Mouse (Mus musculus) spleen, adult 2 months (tissue): ENCODE data around the gene 4933417A18Rik. TPM values are rescaled to one million over a fixed set of nuclear protein-coding genes. Genes with fewer than 3 reads are reported as not detected.
A peak's percentile ranks its signal among the peaks of the same experiment; 100 is the strongest.
"Not testable (repeated sequence)": the region's sequence is repeated elsewhere in the genome, so short reads cannot be mapped to it uniquely, and the experiment has no call there.

Experiments used
- DNase-seq, 2 experiments: peaks; one replicate each; pipeline versions ENCODE4 v3.0.0 to v3.0.0-alpha.2; 2012 to 2021; ENCODE audit warnings: low spot score in 2 of 2, low read depth in 1 of 2
- H3K27ac ChIP-seq: fragments of 200-500 bp; 2 replicates; pipeline ENCODE4 v1.5.1; 2012; ENCODE audit warnings: low read length, inconsistent platforms; ENCODE audit not compliant: insufficient read depth
- H3K27me3 ChIP-seq: fragments of 200-500 bp; 2 replicates; pipeline ENCODE4 v1.6.1; 2012; ENCODE audit warnings: mild to moderate bottlenecking, moderate library complexity, low read length, inconsistent platforms; ENCODE audit not compliant: control insufficient read depth, insufficient read depth
- H3K36me3 ChIP-seq: fragments of 200-500 bp; 2 replicates; pipeline ENCODE4 v1.6.1; 2012; ENCODE audit warnings: mild to moderate bottlenecking, low read length, inconsistent platforms; ENCODE audit not compliant: control insufficient read depth, insufficient read depth
- H3K4me1 ChIP-seq: fragments of 200-500 bp; 2 replicates; pipeline ENCODE4 v1.6.1; 2011; ENCODE audit warnings: inconsistent platforms; ENCODE audit not compliant: control insufficient read depth, insufficient read depth, insufficient read length
- H3K4me3 ChIP-seq: fragments of 200-500 bp; 2 replicates; pipeline ENCODE4 v1.5.1; 2011; ENCODE audit warnings: mild to moderate bottlenecking, inconsistent platforms; ENCODE audit not compliant: insufficient read depth, insufficient read length; ENCODE audit errors: extremely low read depth
- CTCF ChIP-seq: fragments of 200-500 bp; IDR thresholded peaks from 2 replicates; pipeline ENCODE4 v1.5.1; 2011; ENCODE audit warnings: mild to moderate bottlenecking, inconsistent platforms; ENCODE audit not compliant: insufficient read depth, insufficient read length, insufficient replicate concordance; ENCODE audit errors: extremely low read depth
- POLR2A ChIP-seq: fragments of 200-500 bp; IDR thresholded peaks from 2 replicates; pipeline ENCODE4 v1.6.1; 2011; ENCODE audit warnings: low read depth, low read length, inconsistent platforms
- WGBS: fragments of 180-500 bp; shearing (Covaris S2); methylation state at CpG from one replicate; pipeline ENCODE4 v1.1.7; 2018; 5-methylcytosine and 5-hydroxymethylcytosine counted together
- polyA plus RNA-seq: library from polyadenylated mRNA; depleted of rRNA; stranded (reverse); fragments of >200 nt; gene quantifications from 2 replicates; pipeline ENCODE4 v1.2.3, GENCODE M21; 2012

4933417A18Rik gene
- polyA plus RNA-seq, 1 experiment = not detected

DNA sequence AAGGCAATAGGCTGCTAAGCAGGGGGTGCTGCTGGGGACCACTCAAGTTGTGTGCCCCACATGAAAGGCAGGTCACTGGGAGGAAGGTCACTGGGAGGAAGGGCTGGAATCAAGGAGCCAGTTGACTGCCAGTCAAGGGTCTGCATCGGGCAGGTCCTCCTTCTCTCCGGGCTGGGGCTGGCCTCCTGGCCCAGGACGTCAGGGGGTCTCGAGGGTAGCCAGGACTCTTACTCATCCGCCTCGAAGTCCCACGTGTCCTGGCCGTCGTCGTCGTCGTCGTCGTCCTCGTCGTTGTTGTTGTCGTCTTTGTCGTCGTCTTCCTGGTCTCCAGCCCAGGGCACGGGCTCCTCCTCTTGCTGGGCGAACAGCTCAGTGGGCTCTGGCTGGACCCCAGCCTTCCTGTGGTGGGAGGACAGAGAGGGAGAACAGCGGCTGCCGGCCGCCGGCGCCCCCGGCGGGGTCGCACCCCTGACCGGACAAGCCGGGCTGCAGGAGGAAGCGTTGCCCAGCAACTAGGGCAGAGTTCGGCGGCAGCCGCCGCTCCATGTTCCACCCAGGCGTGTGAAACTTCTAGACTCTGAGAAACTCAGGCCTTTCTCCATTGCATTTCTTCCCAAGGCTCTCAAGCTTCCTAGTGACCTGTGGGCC lies 7.6 kb upstream of the 4933417A18Rik start:
- no peaks in the 10 kb centered on the region for H3K27me3 ChIP-seq
- TF ChIP-seq CTCF = no peak
- no peak for TF ChIP-seq POLR2A
- peak overlapping the region; percentile 28; the same call in 1 of the 2 replicates for H3K4me3 ChIP-seq
- H3K36me3 ChIP-seq = no peaks in the 10 kb centered on the region
- H3K27ac ChIP-seq = no peak overlapping the region
- H3K4me1 ChIP-seq = 0 out of 2 replicates have a peak, but pooled peaks cover 2% of the 10 kb centered on the region
- DNase-seq = no peak
- WGBS = 34% methylated on average over 37 of the region's 37 CpGs

DNA sequence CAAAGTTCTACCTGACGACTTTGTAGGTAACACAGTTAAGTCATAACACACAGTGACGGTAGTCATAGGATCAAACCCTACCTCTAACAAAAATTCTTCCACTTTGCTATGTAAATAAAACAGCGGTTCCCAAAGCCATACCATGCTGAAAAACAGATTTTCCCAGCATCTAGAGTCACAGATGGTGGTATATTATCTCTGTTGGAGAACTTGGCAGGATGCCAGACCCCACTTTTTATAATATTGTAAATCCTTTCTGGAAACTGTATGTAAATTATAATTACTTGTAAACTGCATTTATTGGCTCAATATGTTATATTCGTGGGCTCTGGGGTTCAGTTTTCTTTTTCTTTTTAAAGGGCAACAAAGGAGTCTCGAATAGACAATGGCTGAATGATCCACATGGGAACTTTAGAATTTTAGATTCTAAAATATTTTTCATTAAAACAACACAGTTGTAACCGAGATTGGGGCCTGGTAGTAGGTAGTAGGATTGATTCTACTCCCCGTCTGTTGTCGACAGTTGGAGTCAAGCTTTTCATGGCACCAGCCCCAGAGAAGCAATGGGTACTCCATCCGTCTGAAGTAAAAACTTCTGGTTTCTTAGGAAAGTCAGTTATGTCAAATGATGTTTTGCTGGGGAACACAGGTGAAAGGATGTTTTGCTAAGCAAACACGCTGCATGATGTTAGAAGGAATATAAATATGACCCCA lies 10.9 kb downstream of the 4933417A18Rik start:
- H3K27ac ChIP-seq = no peak overlapping the region
- no peak for TF ChIP-seq CTCF
- no peak for TF ChIP-seq POLR2A
- H3K27me3 ChIP-seq = no peaks in the 10 kb centered on the region
- DNase-seq = no peak
- no peak overlapping the region for H3K4me3 ChIP-seq
- WGBS = 87% methylated on average over 10 of the region's 10 CpGs
- no peaks in the 10 kb centered on the region for H3K36me3 ChIP-seq
- no peaks in the 10 kb centered on the region for H3K4me1 ChIP-seq

DNA sequence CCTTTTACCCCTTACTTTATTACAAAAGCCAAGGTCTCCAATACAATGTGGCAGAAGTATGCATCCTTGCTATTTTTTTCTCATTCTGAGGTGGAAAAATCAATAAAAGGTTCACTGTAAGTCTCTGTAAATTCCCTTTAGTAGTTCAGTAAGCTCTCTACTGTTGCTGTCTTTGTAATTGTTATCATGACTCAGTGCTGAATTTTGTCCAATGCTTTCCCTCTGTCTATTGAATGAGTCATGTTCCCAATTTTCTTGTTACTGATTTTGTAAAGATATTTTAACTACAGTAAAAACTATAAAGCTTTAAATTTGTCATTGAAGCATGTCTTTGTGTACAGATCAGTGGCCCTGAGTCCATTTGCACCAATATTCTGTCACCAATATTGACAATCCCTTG lies 18.2 kb downstream of the 4933417A18Rik start:
- Histone ChIP-seq H3K27ac (no peak overlapping the region), H3K4me3 (no peak overlapping the region), H3K27me3 (no peaks in the 10 kb centered on the region), H3K36me3 (no peaks in the 10 kb centered on the region), H3K4me1 (no peaks in the 10 kb centered on the region)
- TF ChIP-seq CTCF (no peak), POLR2A (no peak)
- DNase-seq = no peak

DNA sequence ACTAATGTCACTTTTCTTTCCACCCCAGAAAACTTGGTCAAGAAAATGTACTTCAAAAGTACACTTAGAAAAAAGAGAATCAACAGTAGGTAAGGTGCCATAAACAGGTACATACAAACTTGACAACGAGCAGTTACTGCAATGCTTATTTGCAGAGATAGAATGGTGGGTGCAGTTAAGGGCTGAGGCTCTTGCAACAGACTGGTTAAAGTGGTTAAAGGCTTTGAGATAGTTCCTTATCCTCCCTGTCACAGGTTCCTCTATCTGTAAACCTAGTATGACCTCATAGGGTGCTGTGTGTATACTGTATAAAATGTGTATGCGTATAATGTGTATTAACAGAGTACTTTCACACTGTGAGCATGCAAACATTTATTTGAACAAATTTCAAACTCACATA lies 27.2 kb downstream of the 4933417A18Rik start:
- not testable (repeated sequence) for DNase-seq, H3K4me1 ChIP-seq, H3K4me3 ChIP-seq, H3K27me3 ChIP-seq, H3K27ac ChIP-seq, H3K36me3 ChIP-seq
- WGBS = 68% methylated on average over 2 of the region's 2 CpGs

DNA sequence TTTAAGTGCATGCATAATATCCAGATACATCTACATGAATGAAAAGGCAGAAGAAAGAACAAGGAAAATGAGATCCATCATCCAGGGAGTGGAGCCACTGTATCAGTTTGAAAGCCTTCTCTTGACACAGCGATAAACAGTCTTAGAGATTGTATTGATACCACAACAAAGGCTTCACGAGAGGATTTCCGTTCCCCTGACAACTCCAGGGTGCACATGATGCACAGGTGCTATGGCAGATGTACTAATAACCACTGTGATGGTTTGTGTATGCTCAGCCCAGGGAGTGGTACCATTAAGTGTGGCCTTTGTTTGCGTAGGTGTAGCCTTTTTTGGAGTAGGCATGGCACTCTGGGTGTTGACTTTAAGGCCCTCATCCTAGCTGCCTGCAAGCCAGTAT lies 32.7 kb downstream of the 4933417A18Rik start:
- no peaks in the 10 kb centered on the region for H3K36me3 ChIP-seq
- H3K4me3 ChIP-seq = no peak overlapping the region
- H3K27me3 ChIP-seq = no peaks in the 10 kb centered on the region
- H3K27ac ChIP-seq = no peak overlapping the region
- DNase-seq = no peak
- TF ChIP-seq CTCF = no peak
- no peak for TF ChIP-seq POLR2A
- WGBS = 66% methylated on average over 4 of the region's 4 CpGs
- no peaks in the 10 kb centered on the region for H3K4me1 ChIP-seq

DNA sequence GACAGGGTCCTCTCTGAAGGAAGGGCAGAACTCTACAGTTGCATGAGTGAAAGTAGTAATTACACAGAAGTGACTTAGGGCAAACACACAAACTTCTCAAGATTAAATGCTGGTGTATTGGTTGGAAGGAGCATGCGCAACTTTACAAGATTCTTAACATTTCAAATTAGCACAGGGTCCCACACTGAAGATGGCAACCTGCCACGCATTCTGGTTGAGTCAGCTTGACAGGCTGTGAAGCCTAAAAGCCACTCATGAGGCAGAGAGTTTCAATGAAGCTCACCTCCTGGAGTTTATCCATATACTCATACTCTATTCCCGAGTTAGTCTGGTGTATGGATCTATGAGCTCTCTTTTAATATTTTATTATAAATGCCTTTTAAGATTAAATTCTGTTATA lies 33.9 kb downstream of the 4933417A18Rik start:
- H3K4me1 ChIP-seq, DNase-seq, H3K27ac ChIP-seq, H3K27me3 ChIP-seq, H3K36me3 ChIP-seq, H3K4me3 ChIP-seq: not testable (repeated sequence)
- 85% methylated on average over 3 of the region's 3 CpGs for WGBS

DNA sequence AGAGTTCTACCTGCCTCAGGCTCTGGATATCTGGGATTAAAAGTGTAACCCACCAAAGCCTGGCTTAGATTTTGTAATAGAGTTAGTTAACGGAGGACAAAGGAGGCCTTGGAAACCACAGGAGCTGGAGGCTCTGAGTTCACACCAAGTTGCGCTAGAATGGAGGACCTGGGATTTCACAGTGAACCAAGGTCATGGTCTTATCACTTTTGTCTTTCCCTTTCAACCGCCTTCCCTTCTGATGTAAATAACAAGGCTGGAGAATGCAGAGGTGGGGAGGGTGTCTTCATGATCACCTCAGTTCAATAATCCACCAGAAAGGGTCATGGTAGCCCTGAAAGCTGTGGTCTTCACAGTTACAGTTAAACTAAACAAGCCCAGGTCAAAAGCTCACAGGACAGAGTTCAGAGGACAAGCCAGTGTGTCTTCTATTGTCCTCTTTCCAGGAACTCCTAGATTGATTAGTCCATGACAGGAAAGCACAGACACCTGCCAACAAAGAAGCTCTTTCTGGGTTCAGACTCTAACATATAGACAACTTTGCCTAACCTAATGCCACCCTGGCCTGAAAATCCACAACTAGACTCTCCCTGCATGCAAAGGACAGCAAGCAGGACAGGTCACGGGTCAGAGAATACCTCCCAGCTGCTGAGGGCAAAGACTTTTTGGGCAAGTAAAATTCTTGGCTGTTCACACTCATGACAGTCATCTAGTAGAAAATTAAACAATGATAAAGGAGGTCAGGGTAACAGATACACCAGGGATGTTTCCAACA lies 37.0 kb downstream of the 4933417A18Rik start:
- Histone ChIP-seq H3K4me3 (no peak overlapping the region), H3K27me3 (peaks cover 5% of the 10 kb centered on the region), H3K4me1 (no peaks in the 10 kb centered on the region), H3K36me3 (no peaks in the 10 kb centered on the region), H3K27ac (no peak overlapping the region)
- no peak for DNase-seq
- no peak for TF ChIP-seq POLR2A
- WGBS = 94% methylated on average over 4 of the region's 4 CpGs
